Mouse (Mus musculus) kidney, embryonic 16.5 days (tissue): ENCODE measurements around the gene Begain. TPM values are rescaled to one million over a fixed set of nuclear protein-coding genes. Genes with fewer than 3 reads are reported as not detected.

Experiments used
- ATAC-seq: fragments of 200-750 bp; cut with Nextera tagmentation; 2 replicates; pipeline ENCODE4 v1.8.0; 2017; ENCODE audit warnings: moderate TSS enrichment; ENCODE audit not compliant: low FRiP score, low TSS enrichment
- H3K27ac ChIP-seq: fragments of 300-500 bp; sonication (generic); 2 replicates; pipeline ENCODE4 v1.5.1; 2014; ENCODE audit warnings: low read length
- H3K27me3 ChIP-seq: fragments of 300-500 bp; sonication (generic); 2 replicates; pipeline ENCODE4 v1.6.1; 2014; ENCODE audit warnings: low read length, control low read depth, mixed read lengths; ENCODE audit not compliant: insufficient read depth
- H3K36me3 ChIP-seq: fragments of 300-500 bp; sonication (generic); 2 replicates; pipeline ENCODE4 v1.6.1; 2014; ENCODE audit warnings: low read length, control low read depth, mixed read lengths; ENCODE audit not compliant: insufficient read depth
- H3K4me1 ChIP-seq: fragments of 300-500 bp; sonication (generic); 2 replicates; pipeline ENCODE4 v1.6.1; 2014; ENCODE audit warnings: low read length, control low read depth, mixed read lengths; ENCODE audit not compliant: insufficient read depth
- H3K4me2 ChIP-seq: fragments of 300-500 bp; sonication (generic); replicated peaks from 2 replicates; pipeline ENCODE4 v1.6.1; 2014; ENCODE audit warnings: low read depth, low read length
- H3K4me3 ChIP-seq: fragments of 300-500 bp; sonication (generic); 2 replicates; pipeline ENCODE4 v1.5.1; 2014; ENCODE audit warnings: mild to moderate bottlenecking, low read length
- H3K9ac ChIP-seq: fragments of 300-500 bp; sonication (generic); replicated peaks from 2 replicates; pipeline ENCODE4 v1.6.1; 2014; ENCODE audit warnings: low read length
- H3K9me3 ChIP-seq: fragments of 300-500 bp; sonication (generic); 2 replicates; pipeline ENCODE4 v1.6.1; 2016; ENCODE audit warnings: low read length, control low read depth
- WGBS: fragments of 180-500 bp; shearing (Covaris S2); extraction: QIAGEN DNeasy Blood & Tissue Kit; methylation state at CpG from one replicate; pipeline ENCODE4 v1.1.7; 2014; 5-methylcytosine and 5-hydroxymethylcytosine counted together
- polyA plus RNA-seq: library from polyadenylated mRNA; unstranded; fragments of >200 nt; fragmentation: Nextera tagmentation; extraction: Ambion mirVana; gene quantifications from 2 replicates; pipeline ENCODE4 v1.2.1, GENCODE M21; 2015

Begain gene
- polyA plus RNA-seq, 1 experiment from 2014 or later = 3.7 TPM

- Histone ChIP-seq H3K36me3 (no peaks in the 10 kb centered on the region), H3K4me2 (no peak overlapping the region), H3K27me3 (no peaks in the 10 kb centered on the region), H3K4me1 (no peaks in the 10 kb centered on the region), H3K9ac (no peak overlapping the region), H3K27ac (no peak overlapping the region), H3K9me3 (no peaks in the 10 kb centered on the region), H3K4me3 (no peak overlapping the region)
- WGBS = 77% methylated on average over 6 of the region's 6 CpGs
- no peak for ATAC-seq
Measured at GRCm38 (mm10) chr12:108985025-108985424, 83.0 kb downstream of the Begain start.

- no peak overlapping the region for H3K9ac ChIP-seq
- no peak overlapping the region for H3K4me2 ChIP-seq
- no peaks in the 10 kb centered on the region for H3K9me3 ChIP-seq
- ATAC-seq = no peak
- no peak overlapping the region for H3K4me3 ChIP-seq
- 68% methylated on average over 8 of the region's 8 CpGs for WGBS
- H3K36me3 ChIP-seq = no peaks in the 10 kb centered on the region
- H3K27me3 ChIP-seq = no peaks in the 10 kb centered on the region
- no peaks in the 10 kb centered on the region for H3K4me1 ChIP-seq
- H3K27ac ChIP-seq = no peak overlapping the region
Measured at GRCm38 (mm10) chr12:108984471-108984870, 83.5 kb downstream of the Begain start.

GRCm38 (mm10) chr12:108983496-108983895 is 84.5 kb downstream of the Begain start:
- Histone ChIP-seq H3K4me2 (no peak overlapping the region), H3K36me3 (no peaks in the 10 kb centered on the region), H3K9ac (no peak overlapping the region), H3K4me3 (no peak overlapping the region), H3K4me1 (no peaks in the 10 kb centered on the region; the same call in 1 of the 2 replicates), H3K27me3 (no peaks in the 10 kb centered on the region), H3K27ac (no peak overlapping the region), H3K9me3 (no peaks in the 10 kb centered on the region)
- ATAC-seq = no peak
- WGBS = 93% methylated on average over 6 of the region's 6 CpGs

GRCm38 (mm10) chr12:108982684-108982960 is 85.4 kb downstream of the Begain start:
- Histone ChIP-seq H3K9me3 (no peaks in the 10 kb centered on the region), H3K4me1 (no peaks in the 10 kb centered on the region; the same call in 1 of the 2 replicates), H3K9ac (no peak overlapping the region), H3K36me3 (no peaks in the 10 kb centered on the region), H3K27ac (no peak overlapping the region), H3K27me3 (no peaks in the 10 kb centered on the region), H3K4me2 (no peak overlapping the region), H3K4me3 (no peak overlapping the region)
- 73% methylated on average over 6 of the region's 6 CpGs for WGBS
- ATAC-seq = no peak

Other genes with a start within 250 kb of the Begain start
- 8.5 and 9.1 TPM in 2 replicates for gene Slc25a29, start 232.3 kb downstream of the Begain start, polyA plus RNA-seq
- 9.9 and 12.0 TPM in 2 replicates for gene Slc25a47, start 232.2 kb downstream of the Begain start, polyA plus RNA-seq
- gene Wdr25, start 174.6 kb downstream of the Begain start, polyA plus RNA-seq = 8.9 and 9.9 TPM in 2 replicates
- 94.6 and 98.5 TPM in 2 replicates for gene Wars, start 174.0 kb downstream of the Begain start, polyA plus RNA-seq